Mouse (Mus musculus): ENCODE results near the gene Taar5.

DNA sequence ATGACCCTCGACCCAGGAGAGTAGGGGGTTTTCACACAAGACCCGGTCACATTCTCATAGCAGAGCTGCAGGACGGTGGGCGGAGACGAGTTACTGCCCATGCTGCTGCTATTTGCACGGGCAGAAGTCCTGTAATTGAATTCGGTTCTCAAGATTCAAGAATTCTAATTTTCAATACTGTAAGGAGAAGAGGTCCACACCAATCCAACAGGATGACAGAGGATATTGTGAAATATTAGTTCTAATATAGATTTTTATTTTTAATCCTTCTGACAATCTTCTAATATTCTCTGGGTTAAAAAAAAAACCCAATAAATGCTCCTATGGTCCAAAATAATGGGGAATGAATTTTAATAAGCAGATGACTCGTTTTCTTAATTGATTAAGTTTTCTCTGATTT, 15.0 kb downstream of the Taar5 start, which contains the start of gene Taar6:
- no peak for TF ChIP-seq CTCF (IDR thresholded peaks at IDR 0.05; ENCODE audit: borderline replicate concordance, control insufficient read depth, extremely low read depth, insufficient read depth, low read length, poor library complexity)
- TF ChIP-seq POLR2A (IDR thresholded peaks at IDR 0.05; ENCODE audit: control insufficient read depth, extremely low read depth, insufficient read depth, low read length, poor library complexity) = no peak

Measured in thymus, adult 2 months (tissue).